Mouse (Mus musculus) G1E (cell line): Measurements from ENCODE around the gene Slc25a10.

Source experiments
- CTCF ChIP-seq: IDR thresholded peaks from 2 replicates; pipeline ENCODE4 v1.5.1; 2012; ENCODE audit warnings: low read depth, low read length, inconsistent platforms, mixed read lengths
- GATA1 ChIP-seq: IDR thresholded peaks from 2 replicates; pipeline ENCODE4 v1.6.1; 2012; ENCODE audit warnings: borderline replicate concordance, low read length, inconsistent platforms, mixed read lengths
- GATA2 ChIP-seq: IDR thresholded peaks from 2 replicates; pipeline ENCODE4 v1.6.1; 2012; ENCODE audit warnings: low read depth, low read length, inconsistent platforms, borderline replicate concordance
- POLR2AphosphoS5 ChIP-seq: IDR thresholded peaks from 2 replicates; pipeline ENCODE4 v1.6.1; 2012; ENCODE audit warnings: low read depth, low read length, inconsistent platforms; ENCODE audit not compliant: insufficient replicate concordance
- TAL1 ChIP-seq: conservative IDR thresholded peaks from 2 replicates; pipeline ENCODE4 v1.6.1; 2012; ENCODE audit warnings: low read depth, low read length, inconsistent platforms, mixed read lengths

DNA sequence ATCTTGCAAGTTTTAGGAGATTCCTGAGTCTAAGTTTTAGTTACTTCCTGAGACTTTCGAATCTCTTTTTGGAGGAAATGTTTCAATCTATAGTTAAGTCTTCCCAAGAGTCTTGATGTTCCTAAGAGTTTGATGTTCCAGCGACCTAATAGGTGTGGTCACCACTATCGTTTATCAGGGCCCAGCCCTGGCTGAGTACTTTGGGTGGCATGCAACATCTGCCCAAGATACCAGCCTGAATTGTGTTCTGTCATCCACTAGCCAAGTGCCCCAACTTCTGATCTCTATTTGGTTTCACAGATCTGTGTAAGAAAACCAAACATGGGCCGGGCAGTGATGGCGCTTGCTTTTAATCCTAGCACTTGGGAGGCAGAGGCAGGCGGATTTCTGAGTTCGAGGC lies 36.2 kb upstream of the Slc25a10 start:
- no peak for TF ChIP-seq CTCF
- TF ChIP-seq GATA1, result no peak
- no peak for TF ChIP-seq POLR2AphosphoS5
- no peak for TF ChIP-seq TAL1
- no peak for TF ChIP-seq GATA2
